Mouse (Mus musculus): ENCODE results near the gene Tpd52l2. TPM values are rescaled to one million over a fixed set of nuclear protein-coding genes. Genes with fewer than 3 reads are reported as not detected.
A peak's percentile ranks its signal among the peaks of the same experiment; 100 is the strongest.

The Tpd52l2 gene
- polyA plus RNA-seq (2015; fragmentation: Nextera tagmentation; extraction: Ambion mirVana), result 140 and 144 TPM in 2 replicates

- Histone ChIP-seq H3K27me3 (ENCODE audit: insufficient read depth, low read length) (no peaks in the 10 kb centered on the region), H3K4me1 (replicated peaks; ENCODE audit: insufficient read depth, low read length) (no peaks in the 10 kb centered on the region), H3K4me2 (ENCODE audit: low read length) (peak within 1 kb of the TSS; percentile 84), H3K9ac (ENCODE audit: low read depth, low read length) (peak within 1 kb of the TSS; percentile 86), H3K4me3 (replicated peaks; ENCODE audit: low read depth, low read length) (peak within 1 kb of the TSS; percentile 71), H3K36me3 (ENCODE audit: insufficient read depth, low read length) (peaks cover 23% of the 10 kb centered on the region), H3K9me3 (replicated peaks; ENCODE audit: low read length) (no peaks in the 10 kb centered on the region), H3K27ac (peak within 1 kb of the TSS; percentile 96)
- DNase-seq (ENCODE audit: low spot score), result peak; percentile 99
- no peak for TF ChIP-seq CTCF (IDR thresholded peaks at IDR 0.05; ENCODE audit: low read depth)
- WGBS, result 0% methylated on average over 46 of the region's 46 CpGs
- peak; percentile 95 for ATAC-seq (replicated peaks; ENCODE audit: low FRiP score, low read depth)
Observed at GRCm38 (mm10) chr2:181496831-181497547, at the start of gene Tpd52l2. Gene Tpd52l2 (plus strand): TSS chr2:181497142.

DNA sequence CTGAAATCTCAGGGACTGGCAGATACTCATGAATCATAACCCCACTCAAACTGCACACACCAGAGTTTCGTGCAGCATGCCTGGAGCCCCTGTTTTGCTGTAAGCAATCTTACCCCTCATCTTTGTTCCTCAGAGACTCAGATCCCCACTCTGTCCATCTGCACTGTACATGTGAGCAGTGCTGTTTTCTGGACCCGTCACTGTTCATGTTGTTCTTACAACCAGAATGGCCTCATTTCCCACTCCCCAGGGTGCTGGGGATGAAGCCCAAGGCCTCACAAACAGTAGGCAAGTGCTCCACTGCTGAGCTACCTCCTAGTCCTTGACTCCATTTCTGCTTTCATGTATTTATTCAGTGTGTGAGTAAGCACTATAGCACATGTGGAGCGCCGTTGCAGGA is 44.8 kb upstream of the Tpd52l2 start:
- no peak overlapping the region for H3K9ac ChIP-seq (ENCODE audit: low read depth, low read length)
- no peak for TF ChIP-seq CTCF (IDR thresholded peaks at IDR 0.05; ENCODE audit: low read depth)
- H3K4me3 ChIP-seq (replicated peaks; ENCODE audit: low read depth, low read length), result no peak overlapping the region
- no peak overlapping the region for H3K27ac ChIP-seq
- H3K36me3 ChIP-seq (ENCODE audit: insufficient read depth, low read length), result no peaks in the 10 kb centered on the region
- 72% methylated on average over 4 of the region's 4 CpGs for WGBS
- no peak overlapping the region for H3K4me2 ChIP-seq (ENCODE audit: low read length)
- DNase-seq (ENCODE audit: low spot score) (no peak), ATAC-seq (replicated peaks; ENCODE audit: low FRiP score, low read depth) (no peak)
- no peaks in the 10 kb centered on the region for H3K9me3 ChIP-seq (replicated peaks; ENCODE audit: low read length)
- H3K27me3 ChIP-seq (ENCODE audit: insufficient read depth, low read length), result no peaks in the 10 kb centered on the region
- H3K4me1 ChIP-seq (replicated peaks; ENCODE audit: insufficient read depth, low read length), result peaks cover 7% of the 10 kb centered on the region; the same call in 1 of the 2 replicates

DNA sequence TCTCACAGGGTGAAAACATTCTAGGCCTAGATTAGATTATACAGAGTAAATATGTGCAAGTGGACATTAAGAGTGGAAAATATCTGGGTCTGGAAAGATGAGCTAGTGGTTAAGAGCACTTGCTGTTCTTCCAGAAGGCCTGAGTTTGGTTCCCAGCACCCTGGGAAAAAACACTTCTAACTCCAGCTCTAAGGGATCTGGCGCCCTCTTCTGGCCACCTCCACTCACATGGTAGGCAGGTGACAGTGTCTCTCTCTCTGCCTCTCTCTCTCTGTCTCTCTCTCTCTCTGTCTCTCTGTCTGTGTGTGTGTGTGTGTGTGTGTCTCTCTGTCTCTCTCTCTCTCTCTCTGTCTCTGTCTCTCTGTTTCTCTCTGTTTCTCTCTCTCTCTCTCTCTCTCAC is 43.7 kb upstream of the Tpd52l2 start:
- H3K9me3 ChIP-seq (replicated peaks; ENCODE audit: low read length), result no peaks in the 10 kb centered on the region
- no peak overlapping the region for H3K4me2 ChIP-seq (ENCODE audit: low read length)
- no peak for ATAC-seq (replicated peaks; ENCODE audit: low FRiP score, low read depth)
- H3K4me3 ChIP-seq (replicated peaks; ENCODE audit: low read depth, low read length), result no peak overlapping the region
- no peak overlapping the region for H3K27ac ChIP-seq
- no peak overlapping the region for H3K9ac ChIP-seq (ENCODE audit: low read depth, low read length)
- H3K27me3 ChIP-seq (ENCODE audit: insufficient read depth, low read length), result no peaks in the 10 kb centered on the region
- no peaks in the 10 kb centered on the region for H3K36me3 ChIP-seq (ENCODE audit: insufficient read depth, low read length)
- no peak for DNase-seq (ENCODE audit: low spot score)
- peak; percentile 39 for TF ChIP-seq CTCF (IDR thresholded peaks at IDR 0.05; ENCODE audit: low read depth)
- H3K4me1 ChIP-seq (replicated peaks; ENCODE audit: insufficient read depth, low read length), result peaks cover 11% of the 10 kb centered on the region; the same call in 1 of the 2 replicates
- 36% methylated on average over 1 of the region's 1 CpGs for WGBS

- Histone ChIP-seq H3K4me2 (ENCODE audit: low read length) (no peak overlapping the region), H3K36me3 (ENCODE audit: insufficient read depth, low read length) (no peaks in the 10 kb centered on the region), H3K9me3 (replicated peaks; ENCODE audit: low read length) (no peaks in the 10 kb centered on the region), H3K4me1 (replicated peaks; ENCODE audit: insufficient read depth, low read length) (peaks cover 11% of the 10 kb centered on the region; the same call in 1 of the 2 replicates), H3K27me3 (ENCODE audit: insufficient read depth, low read length) (no peaks in the 10 kb centered on the region), H3K27ac (no peak overlapping the region), H3K9ac (ENCODE audit: low read depth, low read length) (no peak overlapping the region), H3K4me3 (replicated peaks; ENCODE audit: low read depth, low read length) (no peak overlapping the region)
- ATAC-seq (replicated peaks; ENCODE audit: low FRiP score, low read depth), result no peak
- DNase-seq (ENCODE audit: low spot score), result peak; percentile 42
- WGBS, result 78% methylated on average over 2 of the region's 2 CpGs
- no peak for TF ChIP-seq CTCF (IDR thresholded peaks at IDR 0.05; ENCODE audit: low read depth)
Observed at GRCm38 (mm10) chr2:181455899-181456298, 41.0 kb upstream of the Tpd52l2 start.

GRCm38 (mm10) chr2:181457831-181458230 is 39.1 kb upstream of the Tpd52l2 start:
- ATAC-seq (replicated peaks; ENCODE audit: low FRiP score, low read depth), result no peak
- Histone ChIP-seq H3K27me3 (ENCODE audit: insufficient read depth, low read length) (no peaks in the 10 kb centered on the region), H3K9ac (ENCODE audit: low read depth, low read length) (peak overlapping the region; percentile 95; the same call in 1 of the 2 replicates), H3K27ac (no peak overlapping the region), H3K9me3 (replicated peaks; ENCODE audit: low read length) (no peaks in the 10 kb centered on the region), H3K36me3 (ENCODE audit: insufficient read depth, low read length) (no peaks in the 10 kb centered on the region), H3K4me2 (ENCODE audit: low read length) (peak overlapping the region; percentile 98), H3K4me3 (replicated peaks; ENCODE audit: low read depth, low read length) (peak overlapping the region; percentile 98), H3K4me1 (replicated peaks; ENCODE audit: insufficient read depth, low read length) (peaks cover 14% of the 10 kb centered on the region; the same call in 1 of the 2 replicates)
- 2% methylated on average over 15 of the region's 15 CpGs for WGBS
- peak; percentile 45 for DNase-seq (ENCODE audit: low spot score)
- no peak for TF ChIP-seq CTCF (IDR thresholded peaks at IDR 0.05; ENCODE audit: low read depth)

GRCm38 (mm10) chr2:181458411-181459152 is 38.4 kb upstream of the Tpd52l2 start:
- Histone ChIP-seq H3K27ac (peak overlapping the region; percentile 92), H3K4me1 (replicated peaks; ENCODE audit: insufficient read depth, low read length) (peaks cover 14% of the 10 kb centered on the region; the same call in 1 of the 2 replicates), H3K27me3 (ENCODE audit: insufficient read depth, low read length) (no peaks in the 10 kb centered on the region), H3K36me3 (ENCODE audit: insufficient read depth, low read length) (no peaks in the 10 kb centered on the region), H3K9me3 (replicated peaks; ENCODE audit: low read length) (no peaks in the 10 kb centered on the region), H3K4me3 (replicated peaks; ENCODE audit: low read depth, low read length) (peak overlapping the region; percentile 98), H3K4me2 (ENCODE audit: low read length) (peak overlapping the region; percentile 98), H3K9ac (ENCODE audit: low read depth, low read length) (peak overlapping the region; percentile 95)
- no peak; the same call in 1 of the 2 replicates for TF ChIP-seq CTCF (IDR thresholded peaks at IDR 0.05; ENCODE audit: low read depth)
- WGBS, result under 1% methylated on average over 57 of the region's 72 CpGs
- DNase-seq (ENCODE audit: low spot score), result peak; percentile 32
- ATAC-seq (replicated peaks; ENCODE audit: low FRiP score, low read depth), result no peak
